Mouse (Mus musculus): Measurements from ENCODE around the gene Ralgapa1. TPM values are rescaled to one million over a fixed set of nuclear protein-coding genes. Genes with fewer than 3 reads are reported as not detected.
A peak's percentile ranks its signal among the peaks of the same experiment; 100 is the strongest.
"Not testable (repeated sequence)": the region's sequence is repeated elsewhere in the genome, so short reads cannot be mapped to it uniquely, and the experiment has no call there.

Ralgapa1 gene
- total RNA-seq, 1 experiment from 2014 or later = 85.0 TPM

- DNase-seq = peak; percentile 37
Measured at GRCm38 (mm10) chr12:55598887-55599561, 221.9 kb downstream of the Ralgapa1 start, which contains the start of gene Insm2. Gene Insm2, plus strand, starts transcription at chr12:55599427.

GRCm38 (mm10) chr12:55598537-55598886 is 222.5 kb downstream of the Ralgapa1 start:
- DNase-seq = no peak

GRCm38 (mm10) chr12:55586936-55587335 is 234.0 kb downstream of the Ralgapa1 start:
- not testable (repeated sequence) for DNase-seq

- peak; percentile 37 for DNase-seq
Measured at GRCm38 (mm10) chr12:55573794-55574193, 247.2 kb downstream of the Ralgapa1 start.

GRCm38 (mm10) chr12:55573089-55573488 is 247.9 kb downstream of the Ralgapa1 start:
- DNase-seq = no peak

GRCm38 (mm10) chr12:55571661-55572060 is 249.3 kb downstream of the Ralgapa1 start:
- no peak for DNase-seq

GRCm38 (mm10) chr12:55571181-55571580 is 249.8 kb downstream of the Ralgapa1 start:
- DNase-seq = no peak

- DNase-seq = no peak
Measured at GRCm38 (mm10) chr12:55570646-55571045, 250.3 kb downstream of the Ralgapa1 start.

GRCm38 (mm10) chr12:55569676-55570075 is 251.3 kb downstream of the Ralgapa1 start:
- no peak for DNase-seq

GRCm38 (mm10) chr12:55568466-55568865 is 252.5 kb downstream of the Ralgapa1 start:
- DNase-seq = no peak

- no peak for DNase-seq
Measured at GRCm38 (mm10) chr12:55566837-55567236, 254.1 kb downstream of the Ralgapa1 start.

- DNase-seq = no peak
Measured at GRCm38 (mm10) chr12:55565867-55566266, 255.1 kb downstream of the Ralgapa1 start.

- no peak for DNase-seq
Measured at GRCm38 (mm10) chr12:55565206-55565605, 255.8 kb downstream of the Ralgapa1 start, which contains the start of gene Aldoart2. Gene Aldoart2, plus strand, starts transcription at chr12:55565239.

- DNase-seq = no peak
Measured at GRCm38 (mm10) chr12:55564187-55564963, 256.6 kb downstream of the Ralgapa1 start.

- DNase-seq = no peak
Measured at GRCm38 (mm10) chr12:55563742-55564141, 257.2 kb downstream of the Ralgapa1 start.

- peak; percentile 32 for DNase-seq
Measured at GRCm38 (mm10) chr12:55560025-55560690, 260.8 kb downstream of the Ralgapa1 start.

GRCm38 (mm10) chr12:55559184-55559855 is 261.6 kb downstream of the Ralgapa1 start:
- no peak for DNase-seq

- no peak for DNase-seq
Measured at GRCm38 (mm10) chr12:55557866-55558265, 263.1 kb downstream of the Ralgapa1 start.

GRCm38 (mm10) chr12:55554901-55555300 is 266.1 kb downstream of the Ralgapa1 start:
- DNase-seq = not testable (repeated sequence)
